Mouse (Mus musculus) midbrain, postnatal 0 days (tissue): ENCODE data around the gene Fam49a. TPM values are rescaled to one million over a fixed set of nuclear protein-coding genes. Genes with fewer than 3 reads are reported as not detected.

Experiments
- ATAC-seq: fragments of 200-750 bp; cut with Nextera tagmentation; 2 replicates; pipeline ENCODE4 v1.8.0; 2017; ENCODE audit warnings: moderate number of reproducible peaks, mild to moderate bottlenecking, moderate TSS enrichment, moderate library complexity; ENCODE audit not compliant: low FRiP score
- DNase-seq: peaks from one replicate; pipeline ENCODE4 v3.0.0-alpha.2; 2015; ENCODE audit warnings: low spot score
- H3K27ac ChIP-seq: fragments of 300-500 bp; sonication (generic); 2 replicates; pipeline ENCODE4 v1.5.1; 2014; ENCODE audit warnings: low read depth, mild to moderate bottlenecking, low read length, mixed read lengths
- H3K27me3 ChIP-seq: fragments of 300-500 bp; sonication (generic); 2 replicates; pipeline ENCODE4 v1.6.1; 2014; ENCODE audit warnings: low read length, control low read depth, mixed read lengths; ENCODE audit not compliant: insufficient read depth
- H3K36me3 ChIP-seq: fragments of 300-500 bp; sonication (generic); 2 replicates; pipeline ENCODE4 v1.6.1; 2014; ENCODE audit warnings: low read length, control low read depth, mixed read lengths; ENCODE audit not compliant: insufficient read depth
- H3K4me1 ChIP-seq: fragments of 300-500 bp; sonication (generic); 2 replicates; pipeline ENCODE4 v1.6.1; 2014; ENCODE audit warnings: mild to moderate bottlenecking, control low read depth, antibody characterized with exemption, low read length, mixed read lengths; ENCODE audit not compliant: insufficient read depth
- H3K4me2 ChIP-seq: fragments of 300-500 bp; sonication (generic); 2 replicates; pipeline ENCODE4 v1.6.1; 2014; ENCODE audit warnings: low read depth, mild to moderate bottlenecking, low read length, mixed read lengths; ENCODE audit not compliant: poor library complexity, severe bottlenecking
- H3K4me3 ChIP-seq: fragments of 300-500 bp; sonication (generic); 2 replicates; pipeline ENCODE4 v1.5.1; 2014; ENCODE audit warnings: low read depth, mild to moderate bottlenecking, low read length, moderate library complexity
- H3K9ac ChIP-seq: fragments of 300-500 bp; sonication (generic); replicated peaks from 2 replicates; pipeline ENCODE4 v1.6.1; 2014; ENCODE audit warnings: mild to moderate bottlenecking, low read length, moderate library complexity, mixed read lengths; ENCODE audit not compliant: poor library complexity, severe bottlenecking
- H3K9me3 ChIP-seq: fragments of 300-500 bp; sonication (generic); 2 replicates; pipeline ENCODE4 v1.6.1; 2016; ENCODE audit warnings: low read length, control low read depth
- CTCF ChIP-seq: IDR thresholded peaks from 2 replicates; pipeline ENCODE4 v1.5.1; 2016; ENCODE audit warnings: antibody characterized with exemption, mild to moderate bottlenecking
- WGBS: fragments of 180-500 bp; shearing (Covaris S2); extraction: QIAGEN DNeasy Blood & Tissue Kit; methylation state at CpG from one replicate; pipeline ENCODE4 v1.1.7; 2014; 5-methylcytosine and 5-hydroxymethylcytosine counted together
- polyA plus RNA-seq: library from polyadenylated mRNA; unstranded; fragments of >200 nt; fragmentation: Nextera tagmentation; extraction: Ambion mirVana; gene quantifications from 2 replicates; pipeline ENCODE4 v1.2.1, GENCODE M21; 2015
- total RNA-seq: library from RNA; depleted of rRNA; stranded (reverse); fragments of >200 nt; gene quantifications from 2 replicates; pipeline ENCODE4 v1.2.3, GENCODE M21; 2014

Fam49a gene
- total and polyA plus RNA-seq, 2 experiments from 2014 or later: 58.3 to 88.2 TPM

DNA sequence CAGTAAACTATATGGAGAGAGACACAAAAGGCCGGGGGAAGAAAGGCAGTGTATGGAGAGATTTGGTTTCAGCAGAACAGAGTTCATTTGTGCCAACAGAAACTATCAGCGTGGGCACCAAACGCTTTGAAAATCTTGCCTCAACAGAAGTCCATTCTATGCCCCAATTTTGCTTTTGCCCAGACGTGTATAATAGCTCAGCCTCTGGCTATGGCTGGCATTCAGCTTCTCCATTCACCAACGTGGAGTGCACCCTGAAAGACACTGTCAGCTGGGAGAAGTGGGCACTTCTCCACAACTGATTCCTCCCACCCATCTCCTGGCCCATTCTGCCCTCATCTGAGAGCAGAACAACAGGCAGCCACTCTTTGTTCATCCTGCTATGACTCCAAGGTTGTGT, 163.2 kb downstream of the Fam49a start:
- no peak overlapping the region for H3K4me2 ChIP-seq
- ATAC-seq (no peak), DNase-seq (no peak)
- no peaks in the 10 kb centered on the region for H3K27me3 ChIP-seq
- 66% methylated on average over 5 of the region's 5 CpGs for WGBS
- H3K36me3 ChIP-seq: no peaks in the 10 kb centered on the region
- TF ChIP-seq CTCF: no peak
- no peaks in the 10 kb centered on the region; the same call in 1 of the 2 replicates for H3K4me1 ChIP-seq
- H3K9ac ChIP-seq: no peak overlapping the region
- no peak overlapping the region for H3K27ac ChIP-seq
- H3K4me3 ChIP-seq: no peak overlapping the region
- no peaks in the 10 kb centered on the region for H3K9me3 ChIP-seq

- H3K9ac ChIP-seq: no peak overlapping the region
- no peak overlapping the region for H3K27ac ChIP-seq
- H3K27me3 ChIP-seq: no peaks in the 10 kb centered on the region
- H3K36me3 ChIP-seq: no peaks in the 10 kb centered on the region
- WGBS: 79% methylated on average over 1 of the region's 1 CpGs
- no peak overlapping the region for H3K4me3 ChIP-seq
- H3K4me2 ChIP-seq: no peak overlapping the region
- H3K9me3 ChIP-seq: no peaks in the 10 kb centered on the region
- no peak for TF ChIP-seq CTCF
- no peaks in the 10 kb centered on the region for H3K4me1 ChIP-seq
- no peak for ATAC-seq
- no peak for DNase-seq
These were observed 165.3 kb downstream of the Fam49a start for GRCm38 (mm10) chr12:12427285-12427684.

GRCm38 (mm10) chr12:12428886-12429285, 166.9 kb downstream of the Fam49a start:
- Histone ChIP-seq H3K9me3 (no peaks in the 10 kb centered on the region), H3K4me3 (no peak overlapping the region), H3K36me3 (no peaks in the 10 kb centered on the region), H3K27me3 (no peaks in the 10 kb centered on the region), H3K9ac (no peak overlapping the region), H3K27ac (no peak overlapping the region), H3K4me1 (no peaks in the 10 kb centered on the region), H3K4me2 (no peak overlapping the region)
- WGBS: 87% methylated on average over 7 of the region's 7 CpGs
- ATAC-seq: no peak
- TF ChIP-seq CTCF: no peak
- no peak for DNase-seq
